Mouse (Mus musculus): Measurements from ENCODE around the gene Cpsf6.

The Cpsf6 gene

DNA sequence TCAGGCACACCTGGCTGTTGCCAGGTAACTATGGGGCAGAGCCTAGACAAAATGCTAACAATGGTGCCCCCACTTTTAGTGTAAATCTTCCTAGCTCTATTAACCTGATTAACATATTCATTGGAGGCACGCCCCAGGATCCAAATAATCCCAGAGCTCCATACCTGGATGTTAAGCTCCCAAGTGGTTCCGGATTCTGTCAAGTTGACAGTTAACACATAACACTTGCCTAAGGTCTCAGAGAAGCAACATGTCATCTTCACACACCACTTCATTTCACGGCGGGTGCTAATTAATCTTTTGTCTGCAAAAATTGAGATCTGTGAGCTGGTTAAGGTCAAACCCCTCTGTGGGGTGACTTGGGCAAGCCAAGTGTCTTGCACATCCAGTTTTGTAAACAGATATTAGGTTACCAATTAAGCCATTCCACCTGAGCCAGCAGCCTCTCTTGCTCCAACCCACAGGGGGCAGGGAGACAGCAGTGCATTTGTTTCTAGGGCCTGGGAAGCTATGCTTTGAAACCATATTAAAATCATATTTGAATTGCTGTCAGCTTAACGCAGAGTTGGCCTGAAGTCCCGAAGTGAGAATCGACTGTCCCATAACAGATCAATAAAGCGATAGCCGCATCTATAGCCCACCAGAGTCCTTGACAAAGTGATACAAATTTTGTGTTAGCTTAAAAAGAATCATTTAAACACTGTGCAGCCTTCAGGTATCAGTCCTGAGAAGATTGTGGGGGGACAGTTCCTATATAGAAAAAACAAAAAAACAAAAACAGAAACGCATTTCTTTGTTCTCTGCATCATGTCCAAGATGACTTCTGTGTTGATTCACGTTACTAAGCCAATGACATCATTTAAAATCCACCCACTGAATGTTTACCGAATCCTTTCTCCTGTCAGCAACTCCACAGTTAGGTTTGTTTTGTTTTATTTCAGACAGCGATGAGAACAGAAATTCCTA, 34.0 kb upstream of the Cpsf6 start:
- DNase-seq, result peak; percentile 20 to 65

DNA sequence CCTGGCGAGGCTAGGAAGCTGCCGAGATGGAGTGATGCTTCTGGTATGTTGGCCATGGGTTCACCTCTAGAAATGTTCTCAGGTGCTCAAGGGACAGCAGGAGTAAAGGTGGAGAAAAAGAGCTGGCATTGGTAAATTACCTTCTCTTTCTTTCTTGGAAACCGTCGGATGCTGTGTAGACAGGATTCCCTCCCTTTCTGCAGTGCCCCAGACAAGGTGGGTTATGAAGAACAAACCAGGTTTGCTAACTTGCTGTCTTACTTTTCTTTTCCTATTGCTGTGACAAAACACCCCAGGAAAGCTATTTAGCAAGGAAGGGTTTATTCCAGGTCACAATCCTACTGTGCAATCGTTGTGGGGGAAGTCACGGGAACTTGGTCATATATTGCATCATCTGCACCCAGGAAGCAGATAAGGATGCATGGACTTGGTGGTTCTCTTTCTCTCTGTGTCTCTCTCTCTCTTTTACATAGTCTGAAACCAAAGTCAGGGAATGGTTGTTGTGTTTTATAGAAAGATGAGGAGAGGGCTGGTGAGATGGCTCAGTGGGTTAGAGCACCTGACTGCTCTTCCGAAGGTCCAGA, 32.8 kb upstream of the Cpsf6 start:
- DNase-seq, result no peak

DNA sequence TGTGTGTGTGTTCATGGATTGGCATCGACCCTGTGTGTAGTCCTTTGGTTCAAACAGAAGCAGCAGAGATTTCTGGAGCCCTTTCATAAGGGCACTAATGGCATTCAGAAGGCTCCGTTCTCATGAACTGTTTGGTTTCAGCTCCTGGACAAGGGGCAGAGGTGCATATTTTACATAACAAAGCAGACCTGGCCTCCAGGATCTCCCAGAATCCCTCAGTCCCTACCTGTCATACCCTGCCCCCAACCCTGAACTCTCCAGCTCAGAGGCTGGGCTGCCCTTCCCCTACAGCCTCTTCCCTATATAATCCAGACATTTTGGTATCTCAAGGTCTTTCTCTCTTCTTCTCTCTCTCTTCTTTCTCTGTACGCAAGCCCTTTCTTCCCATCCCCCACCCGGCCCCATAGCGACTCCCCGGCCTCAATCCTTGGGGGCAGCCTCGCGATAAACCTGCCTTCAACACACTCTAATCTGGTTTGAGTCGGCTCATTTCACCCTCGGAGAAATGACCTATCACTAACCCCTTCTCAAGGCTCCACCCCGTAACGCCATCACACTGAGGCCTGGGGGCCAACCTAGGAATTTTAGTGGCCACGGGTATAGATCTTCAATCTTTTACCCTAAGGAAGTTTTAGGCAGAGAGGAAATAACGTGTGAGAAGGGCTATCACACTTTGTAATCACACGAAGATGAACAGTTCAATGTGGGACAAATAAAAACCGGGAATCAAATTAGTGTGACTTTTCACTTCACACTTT, 32.1 kb upstream of the Cpsf6 start:
- no peak for DNase-seq

DNA sequence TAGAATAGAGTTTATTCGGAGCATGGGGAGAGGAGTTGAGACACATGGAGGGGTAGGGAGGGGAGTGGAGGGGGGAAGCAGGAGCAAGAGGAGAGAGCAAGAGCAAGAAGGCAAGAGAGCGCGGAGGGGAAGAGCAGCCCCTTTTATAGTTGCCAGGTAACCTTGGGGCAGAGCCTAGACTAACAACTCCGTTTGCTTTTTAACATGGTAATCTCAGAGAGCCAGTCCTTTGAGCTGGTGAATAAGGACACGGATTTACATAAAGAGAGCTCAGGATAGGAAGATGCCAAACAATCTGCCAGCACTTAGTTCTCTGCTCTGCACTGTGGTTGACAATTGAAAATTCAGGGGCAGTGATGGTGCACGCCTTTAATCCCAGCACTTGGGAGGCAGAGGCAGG, 31.3 kb upstream of the Cpsf6 start:
- no peak for DNase-seq

DNA sequence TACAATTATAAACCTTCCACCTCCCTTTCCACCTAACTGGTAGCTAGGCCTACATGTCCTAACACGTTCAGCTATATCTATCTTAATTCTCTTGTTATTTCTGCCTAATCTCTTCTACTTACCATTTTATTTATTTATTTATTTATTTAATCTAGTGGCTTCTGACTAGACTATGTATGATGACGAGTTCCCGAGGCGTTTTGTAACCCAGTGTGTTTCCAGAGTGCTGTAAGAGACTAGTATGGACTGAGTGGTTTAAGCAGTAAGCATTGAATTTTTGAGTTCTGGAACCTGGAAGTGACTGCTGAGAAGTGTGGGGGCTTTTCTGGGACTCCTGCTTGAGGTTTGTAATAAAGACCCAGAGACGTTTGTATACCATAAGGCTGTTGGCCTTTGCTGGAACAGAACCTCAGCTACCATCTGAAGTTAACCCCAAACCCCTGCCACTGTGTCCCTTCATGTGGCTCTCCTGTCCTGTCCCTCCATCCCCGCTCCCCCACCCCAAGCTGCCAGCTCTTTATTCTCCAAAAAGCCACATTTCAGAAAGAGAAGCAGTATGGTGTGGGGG, 30.8 kb upstream of the Cpsf6 start:
- DNase-seq, result no peak

DNA sequence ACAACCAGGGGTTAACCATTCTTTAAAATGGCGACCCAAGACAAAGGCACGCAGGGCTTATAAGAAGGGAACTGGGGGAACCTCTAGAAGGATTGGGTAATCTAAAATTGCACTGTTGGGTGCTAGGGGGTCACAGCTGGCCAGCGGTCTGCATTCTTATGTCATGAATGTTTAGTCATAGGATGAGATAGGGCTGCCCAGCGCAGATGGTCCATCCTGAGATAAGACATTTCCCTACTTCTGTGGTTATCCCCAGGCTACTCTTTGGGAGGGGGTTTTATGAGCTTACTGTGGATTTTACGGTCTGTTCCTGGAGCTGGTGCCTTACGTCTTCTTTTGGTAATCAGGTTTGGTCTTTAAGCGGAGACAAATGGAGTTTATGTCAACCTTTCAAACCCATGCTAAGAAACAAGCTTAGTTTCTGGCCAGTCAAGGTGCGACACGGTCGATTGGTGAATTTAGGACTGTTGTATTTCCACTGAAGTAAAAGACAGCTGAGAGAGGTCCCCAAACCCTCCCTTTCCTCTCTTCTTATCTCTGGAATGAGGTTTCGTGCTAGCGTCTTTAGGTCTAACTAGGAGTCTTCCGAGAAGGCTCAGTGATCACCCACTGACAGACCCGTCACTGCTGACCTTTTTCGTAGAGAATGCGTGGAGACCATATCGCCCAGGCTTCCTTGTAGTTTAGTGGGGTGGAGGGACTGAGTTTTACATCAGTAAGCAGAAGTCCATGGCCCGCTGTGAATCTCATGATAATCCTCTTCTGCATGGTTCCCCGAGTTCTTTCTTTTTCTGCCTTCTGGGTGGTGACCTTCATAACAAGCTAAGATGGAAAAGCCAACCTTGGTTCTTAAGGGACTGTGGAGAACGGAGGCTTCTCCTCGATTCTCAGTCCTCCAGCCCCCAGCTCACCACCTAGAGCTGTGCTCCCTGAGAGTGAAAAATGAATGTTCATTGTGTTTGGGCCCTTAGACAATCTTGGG, 29.8 kb upstream of the Cpsf6 start:
- no peak for DNase-seq

DNA sequence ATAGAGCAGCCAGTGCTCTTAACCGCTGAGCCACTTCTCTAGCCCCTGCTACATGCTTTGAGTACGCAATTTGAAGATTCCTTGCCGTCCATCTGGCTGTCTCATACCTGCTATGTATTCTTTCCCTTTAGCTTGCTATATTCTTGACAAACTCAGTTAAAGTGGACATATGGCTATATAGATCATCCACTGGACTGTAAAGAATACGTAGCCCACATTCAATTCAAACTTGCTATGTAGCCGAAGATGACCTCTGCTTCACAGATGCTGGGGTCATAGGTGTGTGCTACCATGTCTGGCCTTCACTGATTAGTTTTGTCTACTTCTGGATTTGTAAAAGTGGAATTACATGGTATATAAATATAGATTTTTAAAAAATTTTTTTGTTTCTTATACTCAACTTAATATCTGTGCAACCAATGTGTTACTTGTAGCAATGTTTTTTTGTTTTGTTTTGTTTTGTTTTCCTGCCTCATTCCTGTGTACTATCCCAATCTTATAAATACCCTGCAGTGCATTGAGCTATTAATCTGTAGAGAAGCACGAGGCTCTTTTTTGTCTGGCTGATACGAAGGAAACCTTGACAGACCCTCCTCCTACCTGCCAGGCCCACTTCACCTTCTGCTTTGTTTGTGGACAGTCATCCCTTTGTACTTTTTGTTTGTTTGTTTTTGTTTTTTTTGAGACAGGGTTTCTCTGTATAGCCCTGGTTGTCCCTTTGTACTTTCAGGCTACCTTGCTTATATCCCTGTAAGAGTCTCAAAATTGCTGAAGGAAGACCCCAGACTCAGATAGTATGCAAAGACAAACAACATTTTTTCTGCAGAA, 28.9 kb upstream of the Cpsf6 start:
- DNase-seq, result no peak

DNA sequence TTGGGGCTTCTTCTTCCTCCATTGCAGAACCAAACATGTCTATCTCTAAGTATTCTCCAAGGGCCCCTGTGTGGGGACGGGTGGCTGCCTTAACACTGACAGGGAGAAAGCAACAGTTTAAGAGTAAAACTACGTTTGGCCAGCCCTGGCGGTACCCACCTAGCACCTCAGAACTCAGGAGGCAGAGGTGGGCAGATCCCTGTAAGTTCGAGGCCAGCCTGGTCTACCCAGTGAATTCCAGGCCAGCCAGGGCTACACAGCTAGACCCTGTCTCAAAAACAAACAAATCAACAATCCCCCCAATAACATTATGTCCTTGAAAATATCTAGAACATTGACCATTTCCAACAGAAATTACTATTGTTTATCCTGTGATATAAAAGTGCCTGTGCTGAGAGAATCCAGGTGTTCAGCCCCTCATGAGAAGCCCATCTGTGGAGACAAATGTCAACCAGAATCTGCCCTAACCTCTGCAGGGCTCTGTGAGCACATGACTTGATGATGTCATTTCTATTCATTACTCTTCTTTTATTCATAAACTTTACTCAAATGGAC, 28.0 kb upstream of the Cpsf6 start:
- DNase-seq, result no peak

DNA sequence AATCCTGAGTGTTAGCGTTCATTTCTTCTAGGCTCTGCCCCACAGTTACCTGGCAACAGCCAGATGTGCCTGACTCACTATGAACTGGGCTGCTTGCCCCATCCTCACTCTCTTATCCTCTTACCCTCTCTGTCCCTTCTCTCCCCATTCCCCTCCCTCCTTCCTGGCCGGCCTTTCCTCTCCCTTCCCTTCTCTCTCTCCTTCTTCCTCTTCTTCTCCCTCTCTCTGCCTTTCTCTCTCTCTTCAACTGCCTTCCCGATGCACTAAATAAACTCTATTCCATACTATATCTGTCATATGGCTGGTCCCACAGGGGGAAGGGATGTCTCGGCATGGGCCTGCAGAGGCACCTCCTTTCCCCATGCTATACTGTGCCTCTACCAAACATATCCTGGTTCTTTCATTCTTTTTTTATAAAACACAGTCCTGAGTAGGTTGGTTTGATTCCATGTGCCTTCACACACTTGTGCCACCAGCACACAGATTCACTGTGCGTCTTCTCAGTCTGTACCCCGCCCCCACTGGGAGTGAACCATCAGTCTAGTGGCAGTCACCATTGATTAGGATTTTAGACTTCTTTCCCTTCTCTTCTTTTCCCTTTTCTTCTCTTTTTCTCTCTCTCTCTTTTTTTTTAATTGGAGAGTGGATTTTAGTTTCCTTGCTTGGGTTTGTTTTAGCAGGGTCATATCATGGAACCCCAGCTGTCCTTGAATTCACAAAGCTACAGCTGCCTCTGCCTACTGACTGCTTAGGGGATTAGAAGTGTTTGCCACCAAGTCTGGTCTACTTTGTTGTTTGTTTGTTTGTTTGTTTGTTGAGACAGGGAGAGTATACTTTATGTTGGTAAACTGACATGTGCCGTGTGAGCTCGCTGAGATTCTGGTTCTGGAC, 27.3 kb upstream of the Cpsf6 start:
- DNase-seq, result no peak

DNA sequence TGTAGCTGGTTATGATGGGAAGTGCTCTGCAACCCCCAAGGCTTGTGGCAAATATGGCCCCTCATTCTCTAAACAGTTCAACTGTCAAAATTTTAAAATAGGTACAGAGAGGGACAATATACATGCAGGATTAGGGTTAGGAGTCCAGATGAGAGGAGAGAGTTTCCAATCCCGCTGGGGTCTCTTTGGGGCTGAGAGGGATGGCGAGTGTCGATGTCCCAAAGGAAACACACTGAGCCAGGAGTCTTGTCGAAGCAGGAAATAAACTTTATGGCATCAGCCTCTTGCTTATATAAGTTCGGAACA, 26.4 kb upstream of the Cpsf6 start:
- no peak for DNase-seq

DNA sequence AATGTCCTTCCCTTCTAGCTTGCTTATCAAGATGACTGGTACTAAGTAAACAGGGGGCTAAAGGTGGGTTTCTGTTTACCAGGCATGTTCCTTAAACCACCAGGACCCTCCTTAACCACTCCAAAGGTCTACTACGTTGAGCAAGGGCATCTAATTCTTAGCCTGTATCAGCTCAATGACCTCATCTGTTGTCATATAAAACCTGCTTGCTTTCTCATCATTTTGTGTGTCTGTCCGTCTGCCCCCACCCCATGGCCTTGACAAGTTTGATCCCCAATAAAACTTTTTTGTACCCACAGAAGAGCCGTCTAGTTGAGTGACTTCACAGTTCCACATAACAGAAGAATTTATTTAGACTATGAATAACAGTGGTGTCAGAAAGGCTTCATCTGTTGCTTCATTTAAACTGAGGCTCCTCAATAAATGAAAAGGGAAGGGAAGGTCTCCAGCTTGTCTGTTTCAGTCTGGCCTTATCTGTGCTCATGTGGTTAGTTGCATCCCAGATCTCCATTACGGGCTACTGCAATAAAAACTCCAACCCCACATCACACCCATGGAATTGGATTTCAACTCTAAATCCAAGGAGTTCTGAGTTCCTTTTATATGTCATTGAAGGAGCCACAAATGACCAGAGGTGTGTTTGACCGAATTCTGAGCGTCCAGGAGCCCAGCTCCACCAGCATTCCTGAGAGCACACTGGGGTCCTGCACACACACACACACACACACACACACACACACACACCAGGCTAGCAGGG, 25.9 kb upstream of the Cpsf6 start:
- no peak for DNase-seq

DNA sequence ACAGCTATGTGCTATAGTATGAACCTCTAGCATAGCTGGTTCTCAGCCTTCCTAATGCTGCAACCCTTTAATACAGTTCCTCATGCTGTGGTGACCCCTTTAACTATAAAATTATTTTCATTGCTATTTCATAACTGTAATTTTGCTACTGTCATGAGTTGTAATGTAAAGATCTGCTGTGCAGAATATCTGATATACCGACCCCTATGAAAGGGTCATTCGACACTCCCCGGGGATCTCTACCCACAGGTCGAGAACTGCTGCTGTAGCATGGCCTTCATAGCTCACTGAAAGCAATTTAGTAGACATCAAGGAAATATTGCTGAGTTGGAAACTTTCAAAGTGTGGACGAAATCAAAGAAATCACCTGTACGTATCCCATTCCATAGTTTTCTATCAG, 24.6 kb upstream of the Cpsf6 start:
- DNase-seq, result no peak

DNA sequence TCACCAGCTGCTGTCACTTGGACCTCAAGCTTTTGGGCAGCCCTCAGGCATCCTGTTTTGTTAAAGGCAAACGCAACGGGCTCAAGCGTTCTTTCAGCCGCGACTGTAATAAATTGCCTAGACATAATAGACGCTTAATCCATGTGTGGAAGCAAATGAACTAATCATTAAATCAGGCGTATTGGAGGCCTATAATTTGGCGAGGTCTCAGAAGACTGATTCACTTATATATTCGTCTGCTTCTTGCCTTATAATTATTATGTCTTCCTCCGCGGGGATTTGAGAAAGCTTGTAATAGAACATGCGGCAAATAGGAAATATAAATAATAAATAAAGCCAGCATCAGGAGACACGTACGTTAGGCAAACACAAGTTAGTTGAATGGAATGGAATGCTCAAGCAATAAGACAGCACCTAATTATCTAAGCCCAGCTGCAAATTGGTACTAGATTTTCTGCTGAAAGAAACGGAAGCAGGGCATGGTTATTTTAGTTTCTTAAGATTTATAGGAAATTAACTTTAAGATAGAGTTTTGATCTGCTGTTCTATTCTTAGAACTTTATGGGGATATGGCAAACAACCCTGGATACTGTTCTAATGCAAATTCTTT, 23.6 kb upstream of the Cpsf6 start:
- no peak for DNase-seq

DNA sequence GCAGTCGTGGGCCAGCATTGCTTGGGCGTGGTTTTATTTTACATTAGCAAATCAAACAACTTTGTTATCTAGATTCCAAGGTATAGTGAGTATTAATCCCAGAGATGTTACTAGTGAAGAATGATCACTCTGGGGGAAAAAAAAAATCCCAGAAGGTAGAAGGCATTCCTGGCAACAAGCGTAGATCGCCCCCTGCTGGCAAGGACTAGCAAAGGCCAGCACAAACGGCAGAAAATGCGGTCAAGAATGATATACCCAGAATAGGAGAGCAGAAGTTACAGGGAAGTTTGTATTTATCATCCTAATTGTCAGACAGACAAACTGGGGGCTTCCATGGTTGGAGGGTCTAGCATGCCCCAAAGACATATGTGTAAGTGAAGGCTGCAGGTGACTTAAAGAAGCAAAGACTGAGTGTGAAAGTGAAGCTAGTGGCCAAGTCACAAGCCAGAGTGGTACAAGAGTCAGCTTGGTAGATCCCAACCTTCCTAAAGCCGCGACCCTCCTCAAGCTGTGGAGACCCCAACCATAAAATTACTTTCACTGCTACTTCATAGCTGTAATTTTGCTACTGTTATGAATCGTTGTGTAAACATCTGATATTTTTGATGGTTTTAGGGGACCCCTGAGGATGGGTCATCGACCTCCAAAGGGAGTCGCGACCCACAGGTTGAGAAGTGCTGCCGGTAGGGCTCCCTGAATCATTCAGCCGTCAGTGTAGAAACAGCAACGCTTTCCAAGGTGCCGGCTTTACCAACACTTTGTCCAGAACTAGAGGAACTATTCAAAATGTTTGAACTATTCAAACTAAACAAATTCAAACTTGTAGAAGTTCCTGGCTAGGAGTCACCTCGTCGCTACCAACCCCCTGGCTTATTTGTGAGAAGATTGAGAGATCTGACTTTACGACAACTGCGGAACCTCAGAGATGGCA, 22.9 kb upstream of the Cpsf6 start:
- peak; percentile 48 to 66 for DNase-seq

DNA sequence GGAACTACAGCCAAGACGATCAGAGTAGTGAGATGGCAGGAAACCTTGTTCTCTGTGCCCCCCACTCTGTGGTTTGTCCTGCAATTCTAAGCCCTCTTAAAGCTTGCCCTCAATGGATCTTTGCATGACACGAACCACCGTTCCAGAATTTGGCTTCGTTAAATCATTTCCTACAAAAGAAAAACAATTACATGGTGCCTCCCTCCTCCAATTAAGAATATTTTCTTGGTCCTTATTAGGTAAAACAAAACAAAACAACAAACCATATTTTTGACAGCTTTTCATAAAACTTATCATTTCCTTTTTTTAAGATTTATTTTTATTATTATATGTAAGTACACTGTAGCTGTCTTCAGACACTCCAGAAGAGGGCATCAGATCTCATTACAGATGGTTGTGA, 21.5 kb upstream of the Cpsf6 start:
- DNase-seq, result no peak

DNA sequence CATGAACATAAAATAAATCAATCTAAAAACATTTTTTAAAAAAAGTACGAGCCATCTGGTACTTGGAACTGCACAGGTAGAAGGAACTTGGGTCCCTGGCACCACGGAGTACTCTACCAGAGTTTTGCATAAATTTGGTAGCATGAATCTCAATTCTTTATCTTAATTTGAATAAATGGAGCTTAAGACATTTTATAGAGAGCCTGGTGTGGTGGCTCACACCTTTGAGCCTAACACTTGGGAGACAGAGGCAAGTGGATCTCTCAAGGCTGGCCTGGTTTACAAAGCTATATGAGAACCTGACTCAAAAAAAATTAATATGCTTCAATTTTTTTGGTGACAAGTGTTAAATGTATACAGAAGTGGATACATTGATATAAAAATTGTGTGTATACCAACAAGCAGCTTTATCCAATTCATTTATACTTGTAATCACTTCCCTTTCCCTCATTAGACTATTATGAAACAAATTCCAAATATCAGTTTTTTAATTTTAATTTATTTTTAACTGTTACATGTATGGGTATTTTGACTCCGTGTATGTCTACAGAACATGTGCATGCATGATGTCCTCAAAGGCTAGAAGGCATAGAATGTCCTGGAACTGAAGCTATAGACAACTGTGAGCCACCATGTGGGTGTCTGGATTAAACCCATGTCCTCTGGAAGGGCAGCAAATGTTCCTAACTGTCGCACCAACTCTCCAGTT, 20.6 kb upstream of the Cpsf6 start:
- no peak for DNase-seq

DNA sequence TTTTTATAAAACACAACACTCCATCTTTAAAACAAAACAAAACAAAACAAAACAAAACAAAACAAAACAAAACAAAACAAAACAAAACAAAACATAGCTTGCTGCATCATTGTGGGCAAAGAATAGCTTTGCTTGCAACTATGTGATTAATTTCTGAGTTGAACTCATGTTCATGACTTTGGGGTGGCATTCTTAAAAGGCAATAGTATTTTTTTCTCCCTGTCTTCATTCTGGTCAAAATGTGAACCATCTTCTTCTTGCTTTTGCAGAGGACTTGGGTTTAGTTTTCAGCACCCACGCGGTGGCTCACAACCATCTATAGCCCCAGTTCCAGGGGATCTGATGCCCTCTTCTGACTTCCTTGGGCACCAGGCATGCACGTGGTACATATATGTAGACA, 20.0 kb upstream of the Cpsf6 start:
- DNase-seq, result no peak

Data from kidney, postnatal 25 days (tissue).